Mouse (Mus musculus): ENCODE results near the gene Zbtb44.

Zbtb44 gene

DNA sequence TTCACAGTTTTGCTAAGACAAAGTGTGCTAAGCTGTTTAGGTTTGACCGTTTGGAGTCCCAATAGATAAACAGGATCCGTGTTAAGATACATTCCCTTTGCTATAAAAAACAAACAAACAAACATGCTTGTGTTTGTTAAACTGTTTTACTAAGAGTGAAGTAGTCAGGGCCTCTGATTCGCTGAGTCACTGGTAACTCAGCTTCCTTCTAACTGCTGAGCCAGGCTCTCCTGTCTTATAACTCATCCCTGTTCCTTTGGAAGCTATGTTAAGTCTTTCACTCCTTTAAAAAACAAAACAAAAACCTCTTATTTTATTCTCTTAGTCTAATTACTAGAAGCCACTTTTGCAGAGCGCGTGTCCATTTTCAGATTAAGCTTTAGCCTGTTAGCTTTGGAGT, 41.8 kb downstream of the Zbtb44 start:
- DNase-seq = no peak

DNA sequence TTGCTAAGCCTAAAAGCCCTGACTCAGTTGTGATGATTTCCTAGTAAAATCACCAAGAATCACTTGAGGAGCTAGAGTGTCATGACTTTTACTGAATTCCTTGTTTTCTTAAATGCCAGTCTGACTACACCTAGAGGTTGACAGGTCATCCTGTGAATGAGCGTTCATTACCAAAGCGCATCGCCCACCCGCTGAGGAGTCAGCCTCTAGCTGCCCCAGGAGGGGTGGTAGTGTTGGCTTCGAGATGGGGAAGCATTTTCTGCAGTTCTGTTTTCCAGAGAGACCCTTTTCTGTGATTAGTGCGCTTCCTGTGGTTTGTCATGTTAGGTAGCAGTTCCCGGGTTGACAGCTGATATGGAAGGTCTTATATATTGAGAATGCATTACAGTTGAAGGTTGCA, 43.4 kb downstream of the Zbtb44 start:
- DNase-seq = no peak

DNA sequence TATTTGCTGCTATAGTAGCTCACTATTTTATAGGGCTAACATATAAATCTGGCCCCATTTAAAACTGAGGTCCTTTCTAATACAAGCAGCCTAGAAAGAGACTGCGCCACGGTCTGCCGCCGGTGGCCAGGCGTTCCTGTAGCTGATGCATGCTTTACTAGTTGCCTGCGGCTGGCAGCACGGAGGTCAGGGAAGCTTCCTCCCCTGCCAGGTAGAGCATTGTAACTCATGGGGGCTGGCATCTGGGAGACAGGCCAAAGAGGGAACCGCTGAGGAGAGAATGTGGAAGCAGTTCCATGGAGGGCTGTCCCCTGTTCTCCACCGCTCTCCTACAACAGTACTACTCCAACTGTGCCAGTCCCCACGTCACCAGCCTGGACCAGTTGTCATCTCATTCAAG, 44.4 kb downstream of the Zbtb44 start:
- DNase-seq = no peak

DNA sequence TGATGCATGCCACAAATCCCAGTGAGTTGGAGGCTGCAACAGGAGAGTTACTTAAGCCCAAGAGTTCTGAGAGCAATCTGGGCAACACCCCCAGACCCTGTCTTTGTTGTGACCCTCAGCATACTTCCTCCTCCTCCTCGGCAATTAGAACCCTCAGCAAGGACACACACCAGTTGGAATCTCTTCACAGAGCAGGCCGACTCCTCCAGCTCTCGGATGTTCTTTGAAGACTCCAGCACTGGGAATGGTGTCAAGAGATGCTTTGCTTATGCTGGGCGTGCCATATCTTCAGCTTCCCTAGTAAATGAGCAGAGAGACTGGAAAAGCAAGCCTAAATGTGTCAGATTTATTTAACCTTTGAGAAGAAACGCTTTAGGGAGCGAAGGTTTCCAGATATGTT, 50.3 kb downstream of the Zbtb44 start:
- no peak for DNase-seq

DNA sequence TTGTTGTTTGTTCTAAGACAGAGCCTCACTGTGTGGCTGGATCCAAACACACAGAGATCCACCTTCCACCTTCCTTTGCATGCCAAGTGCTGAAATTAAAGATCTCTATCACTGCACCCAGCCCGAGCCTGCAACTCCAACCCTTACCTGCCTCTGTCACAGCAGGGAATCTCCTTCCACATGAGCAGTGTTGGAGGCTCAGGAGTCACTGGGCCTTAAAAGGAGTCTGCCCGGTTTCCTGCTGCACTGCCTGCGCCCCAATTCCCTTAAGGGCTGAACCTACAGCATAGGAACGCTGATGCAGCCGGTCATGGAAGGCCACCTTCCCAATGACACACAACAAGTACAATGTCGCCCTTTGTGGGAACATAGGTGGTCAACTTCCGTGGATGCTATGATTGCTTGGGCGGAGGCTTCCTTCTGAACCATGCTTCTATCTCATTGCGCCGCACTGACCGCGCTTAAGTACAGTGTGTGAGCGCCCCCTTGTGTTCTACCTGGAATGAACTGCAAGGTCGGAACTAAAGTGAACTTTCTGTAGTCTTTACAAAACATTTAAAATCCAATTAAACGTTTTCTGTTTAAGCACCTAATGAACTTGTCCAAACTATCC, 51.7 kb downstream of the Zbtb44 start:
- DNase-seq = peak; percentile 82 to 83

DNA sequence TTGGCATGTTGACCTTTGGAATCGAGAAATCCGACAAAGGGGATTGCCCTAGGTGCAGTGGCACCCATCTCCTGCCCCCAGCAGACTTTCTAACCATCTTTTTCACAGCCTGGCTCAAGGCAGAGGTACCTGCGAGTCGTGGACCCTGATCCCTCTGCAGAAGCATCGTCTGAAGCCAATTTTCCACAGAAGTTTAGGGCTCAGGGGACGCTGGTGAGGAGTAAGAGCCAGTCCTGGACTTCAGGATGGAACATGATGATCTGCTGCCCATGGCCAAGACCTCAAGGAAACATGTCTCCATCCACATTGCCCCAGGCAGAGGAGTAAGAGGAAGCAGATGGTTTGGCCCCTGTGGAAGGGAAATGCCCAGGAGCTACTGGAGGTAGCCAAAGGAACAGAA, 52.3 kb downstream of the Zbtb44 start:
- no peak for DNase-seq

DNA sequence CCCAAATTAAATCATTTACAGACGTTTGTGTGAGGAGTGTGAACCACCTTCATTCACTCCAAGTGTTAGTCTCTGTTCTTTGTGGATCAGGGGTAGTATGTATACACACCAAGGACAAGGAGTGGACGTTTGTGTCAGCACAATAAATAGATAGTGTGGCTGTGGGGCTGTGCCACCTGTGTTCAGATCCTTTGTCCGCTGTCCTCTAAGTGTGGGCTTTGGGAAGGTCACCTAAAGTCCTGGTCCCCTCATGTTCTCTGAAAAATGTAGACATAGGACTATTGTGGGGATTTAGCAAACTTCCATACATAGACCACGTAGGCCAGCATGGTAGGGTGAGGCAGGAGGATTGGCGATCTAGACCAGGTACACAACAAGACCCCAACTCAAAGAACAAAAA, 55.1 kb downstream of the Zbtb44 start:
- no peak for DNase-seq

DNA sequence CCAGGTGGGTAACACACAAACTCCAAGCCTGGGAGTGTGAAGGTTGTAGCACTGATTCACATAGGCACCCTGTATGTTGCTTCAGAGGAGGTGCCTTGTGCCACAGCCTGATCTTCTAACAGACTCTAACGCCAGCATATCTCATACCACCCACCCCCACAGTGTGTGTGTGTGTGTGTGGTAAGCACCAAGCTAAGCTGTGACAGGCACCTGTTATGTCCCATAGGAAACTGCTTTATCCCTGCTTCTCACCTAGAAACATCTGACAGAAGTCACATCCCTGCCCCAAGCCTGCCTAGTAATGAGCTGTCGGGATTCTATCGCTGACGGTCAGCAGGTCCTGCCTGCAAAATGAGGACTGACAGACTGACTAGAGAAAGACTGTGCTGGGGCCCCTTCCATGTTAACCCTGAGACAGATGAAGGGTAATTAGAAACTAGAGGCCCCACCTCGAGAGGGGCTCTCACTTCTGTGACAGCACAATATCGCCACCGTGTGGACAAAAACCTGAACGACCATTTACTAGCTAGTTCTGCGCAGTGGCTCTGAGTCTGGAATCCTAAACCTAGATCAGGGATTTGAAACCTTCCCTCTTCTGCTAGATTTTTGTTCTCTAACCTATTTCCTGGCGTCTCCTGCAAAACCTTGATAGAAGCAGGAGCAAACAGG, 55.8 kb downstream of the Zbtb44 start:
- peak; percentile 70 to 72 for DNase-seq

DNA sequence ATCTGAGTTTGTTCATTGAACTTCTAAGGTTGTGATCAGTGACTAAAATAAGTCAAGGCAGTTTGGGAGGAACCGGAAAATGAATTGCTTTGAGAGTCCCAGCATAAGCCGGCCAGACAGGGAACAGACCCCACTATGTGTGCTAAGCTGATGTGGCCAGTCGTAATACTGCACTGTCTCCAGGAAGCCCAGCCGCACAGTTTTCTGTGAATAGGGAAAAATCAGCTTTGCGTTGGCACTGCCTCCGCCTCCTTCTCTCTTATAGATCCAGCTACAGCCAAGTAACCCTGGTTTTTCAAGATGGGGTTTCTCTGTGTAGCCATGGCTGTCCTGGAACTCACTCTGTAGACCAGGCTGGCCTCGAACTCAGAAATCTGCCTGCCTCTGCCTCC, 56.3 kb downstream of the Zbtb44 start:
- no peak for DNase-seq

DNA sequence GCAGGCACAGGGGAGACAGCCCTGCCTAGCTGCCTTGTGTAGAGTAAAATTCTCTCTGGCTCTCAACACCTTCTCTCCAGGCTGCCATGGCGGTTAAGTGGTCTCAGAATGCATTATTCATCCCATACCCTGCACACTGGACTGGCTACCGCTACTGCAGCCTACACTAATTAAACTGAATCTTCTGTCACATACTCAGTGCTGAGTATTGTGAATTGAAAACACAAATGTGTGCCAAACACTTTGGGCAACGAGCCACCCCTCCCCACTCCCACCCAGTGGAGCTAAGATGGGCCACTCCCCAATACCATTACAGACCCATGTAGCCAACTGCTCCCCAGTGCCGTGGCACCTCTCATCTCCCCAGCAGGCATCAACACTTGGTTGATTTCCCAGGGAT, 57.0 kb downstream of the Zbtb44 start:
- DNase-seq = no peak

DNA sequence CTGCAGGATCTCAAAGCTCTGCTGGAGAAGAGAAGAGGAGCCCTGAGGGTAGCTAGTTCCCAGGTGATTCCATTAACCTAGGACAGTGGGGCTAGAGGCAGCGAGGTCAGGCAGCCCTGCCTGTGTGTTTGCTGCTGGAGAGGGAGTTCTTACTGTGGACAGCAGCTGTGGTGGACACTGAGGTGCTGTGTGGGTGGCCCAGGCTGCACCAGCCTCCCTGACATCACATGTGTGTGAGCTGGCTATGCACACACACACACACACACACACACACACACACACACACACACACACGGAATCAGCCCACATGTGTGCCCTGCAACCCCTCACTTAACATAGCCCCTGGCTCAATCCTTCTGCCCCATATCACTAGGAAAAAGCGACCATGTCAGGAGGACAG, 57.7 kb downstream of the Zbtb44 start:
- no peak for DNase-seq

DNA sequence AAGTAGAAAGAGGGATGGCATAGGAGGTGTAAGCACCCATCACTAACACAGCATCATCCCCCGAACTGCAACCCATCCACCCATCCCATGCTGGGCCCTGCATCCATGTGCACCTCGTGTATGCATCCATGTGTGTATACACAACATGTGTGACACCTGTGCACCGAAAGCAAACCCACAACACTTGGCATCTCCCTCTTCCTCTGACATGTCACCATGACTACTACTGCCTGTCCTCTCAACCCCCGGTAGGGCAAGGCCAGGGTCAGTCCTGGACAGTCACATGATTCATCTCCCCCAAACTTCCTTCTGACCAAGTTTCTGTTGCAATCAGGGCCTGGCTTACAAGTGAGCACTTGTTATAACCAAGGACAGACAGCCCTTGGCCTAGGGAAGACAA, 58.4 kb downstream of the Zbtb44 start:
- no peak for DNase-seq

DNA sequence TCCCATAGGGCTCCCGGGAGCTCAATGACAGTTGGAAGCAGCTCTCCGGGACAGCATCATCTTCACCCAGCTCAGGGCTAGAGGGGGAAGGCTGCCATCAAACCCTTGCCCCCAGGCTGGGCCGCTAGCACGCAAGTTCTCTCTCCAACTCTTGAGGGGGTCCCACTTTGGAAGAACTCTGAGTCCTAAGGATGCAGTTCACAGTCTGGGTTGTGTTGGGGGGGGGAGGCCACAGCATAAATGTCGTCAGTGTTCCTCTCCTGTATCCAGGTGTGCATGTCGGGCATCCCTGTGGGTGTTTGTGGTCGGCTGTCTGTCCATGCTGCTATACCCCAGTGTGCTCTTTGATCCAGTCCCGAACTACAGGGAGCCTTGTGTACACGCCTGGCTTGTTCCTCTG, 59.1 kb downstream of the Zbtb44 start:
- DNase-seq = no peak

DNA sequence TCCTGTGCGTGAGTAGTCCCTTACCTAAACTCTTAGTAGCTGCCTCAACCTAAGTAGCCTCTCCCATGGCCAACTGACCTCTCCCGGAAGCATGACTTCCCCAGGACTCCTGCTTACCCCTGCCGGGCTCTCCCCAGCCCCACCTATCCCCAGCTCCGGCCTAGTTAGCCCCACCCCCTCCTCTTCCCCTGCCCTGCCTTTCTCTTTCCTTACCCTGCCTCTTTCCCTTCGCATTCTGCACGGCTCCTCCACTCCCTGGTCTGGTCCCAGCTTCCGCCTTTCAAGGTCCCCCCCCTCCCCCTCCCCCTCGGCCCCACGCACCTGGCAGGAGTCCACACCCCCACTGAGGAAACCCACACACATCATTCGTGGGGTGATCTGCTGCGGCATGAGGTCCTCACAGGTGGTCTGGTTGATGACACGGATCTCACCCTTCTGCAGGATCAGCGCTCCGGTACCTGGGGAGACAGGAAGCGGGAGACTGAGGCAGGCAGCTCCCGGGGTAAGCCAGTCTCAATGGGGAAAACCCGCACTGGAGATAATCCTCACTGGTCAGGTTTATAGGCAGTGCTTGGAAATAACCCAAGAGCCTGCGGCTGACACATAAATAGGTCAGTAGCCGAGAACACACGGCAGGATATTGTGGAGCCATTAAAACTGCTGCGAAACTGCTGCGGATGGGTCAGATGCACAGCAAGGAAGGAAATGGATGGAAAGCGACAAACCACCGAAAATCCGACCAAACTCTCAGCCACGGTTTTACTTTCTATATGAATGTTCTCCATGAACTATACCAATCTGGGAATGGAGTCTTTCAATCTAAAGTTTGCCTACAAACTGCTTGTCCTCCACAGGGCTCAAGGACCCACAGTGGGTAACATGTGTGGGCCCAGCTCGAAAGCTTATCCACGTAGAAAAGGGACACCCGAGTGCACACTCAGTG, 59.9 kb downstream of the Zbtb44 start:
- DNase-seq = no peak

DNA sequence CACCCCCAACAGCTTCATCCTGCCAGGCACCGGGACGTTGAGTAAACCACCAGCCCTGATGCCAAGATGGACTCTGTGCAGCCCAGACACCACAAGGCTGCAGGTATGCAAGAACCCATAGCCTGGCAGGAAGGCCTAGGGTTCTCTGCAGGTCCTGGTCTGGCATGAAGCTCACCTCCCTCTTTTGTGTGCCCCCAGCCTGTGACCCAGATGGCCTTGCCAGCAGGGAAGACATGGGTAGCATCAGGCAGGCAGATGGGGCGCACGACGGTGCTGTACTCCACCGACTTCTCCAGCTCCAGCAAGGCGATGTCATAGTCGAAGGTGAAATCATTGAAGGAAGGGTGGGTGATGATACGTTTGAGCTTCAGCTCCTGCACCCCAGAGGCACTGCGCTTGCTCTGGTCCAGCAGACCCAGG, 60.7 kb downstream of the Zbtb44 start:
- no peak for DNase-seq

DNA sequence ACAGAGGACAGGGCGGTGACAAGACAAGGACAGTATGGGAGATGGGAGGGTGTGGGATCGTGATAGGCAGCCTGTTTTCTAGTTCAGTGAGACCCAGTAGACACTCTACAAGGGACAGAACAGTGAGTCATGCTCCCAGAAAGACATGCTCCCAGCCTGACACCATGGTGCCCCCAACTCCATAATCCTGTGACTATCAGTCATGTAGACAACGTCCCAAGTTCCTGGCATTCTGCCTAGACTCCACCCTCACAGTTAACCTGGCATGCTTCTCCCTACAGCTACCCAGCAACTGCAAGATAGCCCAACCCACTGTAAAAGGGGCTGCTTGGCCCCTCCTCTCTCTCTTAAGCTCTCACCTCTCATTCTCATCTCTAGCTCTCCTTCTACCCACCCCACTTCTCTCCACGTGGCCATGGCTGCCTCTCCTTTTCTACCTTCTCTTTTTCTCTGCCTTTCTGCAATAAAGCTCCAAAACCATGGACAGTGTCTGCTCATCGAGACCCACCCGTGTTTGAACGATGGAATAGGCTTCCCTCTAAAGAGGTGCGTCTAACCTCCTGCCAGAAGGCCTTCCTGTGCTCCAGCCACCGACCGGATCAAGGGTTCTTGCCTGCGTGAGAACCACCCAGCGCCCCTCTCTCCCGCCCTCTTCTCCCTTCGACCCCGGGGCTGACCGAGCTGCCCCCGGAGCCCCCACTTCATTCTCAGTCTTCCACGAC, 61.8 kb downstream of the Zbtb44 start:
- no peak for DNase-seq

DNA sequence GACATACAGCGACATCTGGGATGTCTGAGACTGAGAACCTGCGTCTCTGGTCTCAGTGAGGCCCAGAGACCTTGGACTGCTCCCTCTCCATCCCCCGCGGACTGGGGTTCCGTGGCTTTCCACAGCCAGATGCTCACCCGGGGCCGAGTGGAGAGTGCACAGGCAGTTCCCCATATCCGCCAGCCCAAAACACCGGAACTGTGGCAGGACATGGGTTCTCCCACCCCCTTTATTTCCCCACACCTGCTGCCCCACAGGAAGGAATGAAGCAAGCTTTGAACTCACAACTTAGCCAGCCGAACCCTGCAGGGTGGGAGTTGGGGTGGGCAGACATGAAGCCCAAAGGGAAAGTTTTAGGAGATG, 62.4 kb downstream of the Zbtb44 start:
- no peak for DNase-seq

DNA sequence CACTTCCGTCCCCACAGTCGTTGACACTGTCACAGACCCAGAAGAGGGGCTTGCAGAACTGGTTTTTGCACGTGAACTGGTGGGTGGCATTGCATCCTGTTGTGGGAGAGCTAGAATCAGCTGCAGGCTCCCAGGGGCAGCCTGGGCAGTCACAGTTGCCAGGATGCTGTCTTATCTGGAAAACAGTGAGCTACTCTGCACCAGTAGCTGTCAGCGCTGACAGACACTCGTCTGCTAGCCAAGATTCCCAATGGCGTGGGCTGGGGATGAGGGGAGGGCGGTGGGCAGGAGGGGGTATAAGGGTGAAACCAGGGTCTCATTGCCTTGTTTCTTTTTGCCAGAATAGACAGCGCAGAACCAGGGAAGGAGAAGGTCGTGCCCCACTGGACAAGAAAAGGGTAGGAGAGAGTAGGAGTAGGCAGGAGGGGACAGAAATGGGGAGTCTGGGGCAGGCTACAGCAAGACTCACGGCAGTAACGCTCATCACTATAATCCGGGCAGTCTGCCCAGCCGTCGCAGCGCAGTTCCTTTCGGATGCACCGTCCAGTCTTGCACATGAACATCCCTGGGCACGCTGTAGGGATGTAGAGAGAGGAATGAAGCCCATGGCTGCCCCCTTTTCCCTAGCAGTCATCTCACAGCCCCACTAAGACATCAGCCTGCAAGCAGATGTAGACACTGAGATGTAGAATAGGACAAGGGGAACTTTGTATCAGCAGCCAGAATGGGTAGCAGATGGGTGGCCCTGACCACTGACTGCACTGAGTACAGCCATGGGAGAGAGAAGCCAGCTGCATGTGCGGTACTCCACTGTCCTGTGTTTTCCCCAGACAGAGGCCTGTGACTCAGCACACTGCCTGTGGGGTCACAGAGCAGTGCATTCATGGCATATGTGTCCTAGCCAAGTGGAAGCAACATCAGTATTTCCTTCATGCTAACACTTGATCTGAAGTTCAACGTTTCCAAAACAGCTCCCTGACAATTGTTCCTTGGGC, 66.9 kb downstream of the Zbtb44 start:
- DNase-seq = no peak

DNA sequence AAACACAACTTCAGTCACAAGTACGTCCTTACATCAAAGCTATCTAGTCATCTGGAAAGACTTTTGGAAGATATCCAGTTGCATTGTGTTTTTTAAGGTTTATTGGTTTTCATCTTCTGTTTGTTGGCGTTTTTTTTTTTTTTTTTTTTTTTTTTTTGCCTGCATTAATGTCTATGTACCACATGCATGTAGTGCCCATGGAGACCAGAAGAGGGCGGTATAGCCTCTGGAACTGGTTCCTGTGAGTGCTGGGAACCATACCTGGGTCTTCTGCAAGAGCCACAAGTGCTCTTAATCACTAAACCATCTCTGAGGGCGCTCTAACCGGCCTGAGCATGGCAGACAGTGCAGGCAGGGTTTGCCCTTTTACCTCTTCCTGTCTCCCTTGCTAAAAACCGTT, 67.7 kb downstream of the Zbtb44 start:
- no peak for DNase-seq

DNA sequence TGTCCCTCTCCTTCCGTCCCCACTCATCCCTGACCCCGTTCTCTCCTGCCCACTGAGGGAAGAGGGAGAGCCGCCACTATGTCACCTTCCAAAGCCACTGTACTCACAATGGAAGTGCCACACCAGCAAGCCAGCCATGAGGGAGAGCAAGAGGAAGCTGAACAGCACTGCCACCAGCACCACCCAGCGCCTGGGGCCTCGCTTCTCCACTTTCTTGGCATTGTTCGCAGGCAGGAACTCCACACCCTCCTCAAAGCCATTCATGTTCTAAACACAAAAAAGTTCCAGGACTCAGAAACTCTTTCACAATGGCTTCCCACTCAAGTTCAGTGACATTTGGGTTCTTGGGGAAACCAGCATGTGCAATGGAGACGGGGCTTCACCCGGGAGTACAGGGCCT, 78.0 kb downstream of the Zbtb44 start:
- DNase-seq = no peak

DNA sequence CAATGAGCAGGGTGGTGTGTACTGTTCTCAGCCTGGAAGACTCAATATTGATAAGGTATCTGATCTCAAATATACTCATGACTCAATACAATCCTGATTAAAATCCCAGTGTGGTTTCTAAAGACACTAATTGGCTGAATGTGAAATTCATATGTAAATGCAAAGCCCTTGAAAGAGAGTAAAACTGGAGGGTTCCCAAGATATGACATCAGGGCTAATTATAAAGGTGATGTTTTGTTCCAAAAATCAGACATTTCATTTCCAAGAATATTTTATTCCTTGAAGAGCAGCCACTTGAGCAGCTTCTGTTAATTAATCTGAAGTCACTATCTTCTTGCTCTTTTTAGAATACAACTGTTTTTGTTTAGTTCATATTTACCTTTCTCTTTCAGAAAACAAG, 85.1 kb downstream of the Zbtb44 start:
- DNase-seq = no peak

DNA sequence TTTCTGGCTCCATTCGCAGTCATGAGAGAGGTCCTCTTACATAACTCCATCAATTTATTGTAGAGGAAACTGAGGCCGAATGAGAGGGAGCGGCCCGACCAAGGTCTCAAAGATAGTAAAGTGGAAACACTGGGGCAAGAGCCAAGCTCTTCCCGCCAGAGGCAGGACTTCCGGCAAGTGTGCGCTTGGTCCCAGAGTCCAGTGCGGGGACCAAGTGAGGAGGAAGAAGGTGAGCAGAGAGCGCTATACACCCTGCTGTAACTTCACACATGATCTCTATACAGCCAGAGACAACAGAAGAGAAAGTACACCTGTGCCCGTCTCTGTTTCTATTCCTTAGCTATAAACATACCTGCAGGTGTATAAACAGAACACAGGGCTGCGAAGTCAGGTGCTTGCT, 86.6 kb downstream of the Zbtb44 start:
- no peak for DNase-seq
